Mouse (Mus musculus): Measurements from ENCODE around the gene 1700092M07Rik. TPM values are rescaled to one million over a fixed set of nuclear protein-coding genes. Genes with fewer than 3 reads are reported as not detected.

The 1700092M07Rik gene
- polyA plus RNA-seq, 1 experiment from 2014 or later: 1.9 TPM

DNA sequence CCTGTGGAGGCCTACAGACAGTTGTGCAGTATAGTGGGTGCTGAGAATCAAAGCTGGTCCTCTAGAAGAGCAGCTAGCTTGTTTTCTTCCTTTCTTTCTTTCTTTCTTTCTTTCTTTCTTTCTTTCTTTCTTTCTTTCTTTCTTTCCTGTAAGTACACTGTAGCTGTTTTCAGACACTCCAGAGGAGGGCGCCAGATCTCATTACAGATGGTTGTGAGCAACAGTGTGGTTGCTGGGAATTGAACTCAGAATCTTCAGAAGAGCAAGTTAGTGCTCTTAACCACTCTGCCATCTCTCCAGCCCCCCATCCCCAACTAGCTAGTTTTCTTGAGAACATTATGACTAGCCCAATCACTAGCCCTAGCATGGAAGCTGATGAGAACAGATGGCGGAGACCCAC is 20.2 kb downstream of the 1700092M07Rik start:
- no peak overlapping the region for H3K9ac ChIP-seq
- H3K27me3 ChIP-seq: no peaks in the 10 kb centered on the region
- peaks cover 24% of the 10 kb centered on the region for H3K4me1 ChIP-seq
- no peak overlapping the region for H3K4me3 ChIP-seq
- ATAC-seq: no peak
- peaks cover 42% of the 10 kb centered on the region for H3K36me3 ChIP-seq (ENCODE audit: poor library complexity, severe bottlenecking)
- H3K27ac ChIP-seq: no peak overlapping the region
- no peak overlapping the region for H3K4me2 ChIP-seq
- 84% methylated on average over 2 of the region's 2 CpGs for WGBS
- peaks cover 10% of the 10 kb centered on the region; the same call in 1 of the 2 replicates for H3K9me3 ChIP-seq (replicated peaks)

DNA sequence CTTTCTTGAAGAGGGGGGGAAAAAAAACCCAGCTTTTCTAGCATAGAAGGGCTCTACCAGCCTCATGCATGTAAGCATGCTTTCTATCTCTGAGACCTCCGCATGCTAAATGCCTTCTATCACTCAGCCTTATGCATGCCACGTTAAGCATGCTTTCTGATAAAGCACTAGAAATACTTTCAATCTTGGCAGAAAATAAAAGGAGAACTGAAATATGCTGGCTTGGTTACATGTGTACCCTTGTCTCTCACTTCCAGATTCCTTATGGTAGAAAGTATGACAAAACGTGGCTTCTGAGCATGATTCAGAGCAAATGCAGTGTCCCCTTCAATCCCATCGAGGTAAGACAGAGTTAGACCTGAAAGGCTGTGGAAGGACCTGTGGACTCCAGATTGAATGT is 22.8 kb downstream of the 1700092M07Rik start:
- Histone ChIP-seq H3K27ac (no peak overlapping the region), H3K9me3 (replicated peaks) (peaks cover 11% of the 10 kb centered on the region; the same call in 1 of the 2 replicates), H3K4me2 (no peak overlapping the region), H3K4me1 (peaks cover 8% of the 10 kb centered on the region), H3K36me3 (ENCODE audit: poor library complexity, severe bottlenecking) (peaks cover 66% of the 10 kb centered on the region), H3K4me3 (no peak overlapping the region), H3K27me3 (no peaks in the 10 kb centered on the region), H3K9ac (no peak overlapping the region)
- WGBS: 97% methylated on average over 4 of the region's 4 CpGs
- no peak for ATAC-seq

DNA sequence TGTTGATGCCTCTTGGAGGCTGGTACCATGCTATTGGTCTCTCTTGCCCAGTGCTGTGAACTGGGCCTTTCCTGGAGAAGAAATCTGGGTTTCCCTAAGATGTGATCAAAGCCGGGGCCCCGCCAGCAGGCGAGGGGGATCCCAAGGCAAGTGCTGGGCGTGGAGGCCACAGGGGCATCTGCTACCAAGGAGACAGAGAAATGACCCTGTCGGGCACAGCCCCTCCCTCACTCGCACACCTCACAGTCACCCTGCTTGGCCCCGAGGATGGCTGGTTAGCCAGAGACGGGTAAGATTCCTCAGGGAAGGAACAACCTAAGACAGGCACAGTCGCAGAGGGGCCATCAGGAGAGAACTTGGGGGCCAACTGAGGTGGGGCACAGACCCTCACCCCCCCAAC is 25.0 kb downstream of the 1700092M07Rik start:
- Histone ChIP-seq H3K4me1 (peaks cover 4% of the 10 kb centered on the region), H3K4me3 (no peak overlapping the region), H3K9ac (no peak overlapping the region), H3K27me3 (no peaks in the 10 kb centered on the region), H3K4me2 (no peak overlapping the region), H3K36me3 (ENCODE audit: poor library complexity, severe bottlenecking) (peaks cover 89% of the 10 kb centered on the region), H3K27ac (no peak overlapping the region), H3K9me3 (replicated peaks) (peaks cover 11% of the 10 kb centered on the region; the same call in 1 of the 2 replicates)
- no peak for ATAC-seq
- 97% methylated on average over 9 of the region's 9 CpGs for WGBS

DNA sequence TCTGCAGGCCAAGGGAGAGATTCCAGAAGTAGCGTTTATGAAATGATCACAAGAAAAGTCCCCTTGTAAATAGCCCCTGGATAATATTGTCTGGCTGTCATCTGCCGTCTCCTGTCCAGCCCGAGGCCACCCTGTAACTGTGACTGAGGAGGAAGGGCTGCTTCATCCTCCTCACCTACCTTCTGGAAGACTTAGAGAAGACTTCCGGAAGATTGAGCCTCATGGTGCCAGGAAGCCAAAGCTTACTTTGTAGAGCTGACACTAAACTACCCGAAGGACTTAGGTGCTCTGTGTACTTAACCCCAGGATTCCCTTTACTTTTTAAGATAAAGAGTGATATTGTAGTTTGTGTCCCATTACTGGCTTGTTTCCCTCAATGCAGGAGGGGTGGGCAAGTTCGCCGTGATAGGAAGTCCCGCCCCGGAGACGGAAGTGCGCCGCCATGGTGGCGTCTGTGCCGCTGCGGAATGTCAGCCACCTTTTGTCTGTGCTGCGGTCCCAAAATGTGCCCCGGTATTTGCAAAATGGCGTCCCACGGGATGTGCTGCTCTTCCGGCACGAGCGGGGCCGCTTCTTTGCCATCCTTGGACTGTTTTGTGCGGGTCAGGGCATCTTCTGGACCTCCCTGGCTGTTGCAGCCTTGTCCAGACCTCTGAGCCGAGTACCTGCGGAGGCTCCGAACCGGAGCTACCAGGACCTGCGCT is 30.2 kb downstream of the 1700092M07Rik start, which contains the start of gene Tmem223:
Gene Tmem223 (plus strand): TSS at position 430 of the 704 bp plus-strand sequence.
- Histone ChIP-seq H3K9me3 (replicated peaks) (peaks cover 1% of the 10 kb centered on the region; the same call in 1 of the 2 replicates), H3K27ac (peak within 1 kb of the TSS; percentile 91), H3K27me3 (no peaks in the 10 kb centered on the region), H3K4me2 (peak within 1 kb of the TSS; percentile 75), H3K4me1 (peaks cover 37% of the 10 kb centered on the region), H3K9ac (peak within 1 kb of the TSS; percentile 96), H3K36me3 (ENCODE audit: poor library complexity, severe bottlenecking) (peaks cover 70% of the 10 kb centered on the region), H3K4me3 (peak within 1 kb of the TSS; percentile 86)
- peak; percentile 62 for ATAC-seq
- 20% methylated on average over 29 of the region's 29 CpGs for WGBS

DNA sequence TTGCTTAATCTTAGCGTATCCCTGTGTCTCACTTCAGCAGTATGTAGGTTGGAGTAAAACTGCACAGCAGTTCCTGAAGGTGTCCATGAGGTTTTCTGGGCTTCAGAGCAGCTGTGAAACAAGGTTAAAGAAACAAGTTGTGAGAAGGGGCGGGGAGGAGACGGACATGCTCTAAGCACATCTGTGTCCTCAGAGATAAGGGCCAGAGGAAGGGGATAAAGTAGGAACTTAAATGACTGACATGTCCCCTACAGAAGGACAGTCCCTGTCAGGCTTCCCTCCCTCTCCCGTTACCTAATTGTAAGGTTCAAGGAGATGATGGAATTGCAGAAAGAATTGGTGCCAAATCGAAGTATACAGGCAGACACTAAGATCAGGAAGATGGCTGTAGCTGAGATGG is 32.5 kb downstream of the 1700092M07Rik start:
- no peaks in the 10 kb centered on the region for H3K27me3 ChIP-seq
- H3K4me2 ChIP-seq: peak overlapping the region; percentile 100
- ATAC-seq: no peak
- no peaks in the 10 kb centered on the region for H3K9me3 ChIP-seq (replicated peaks)
- 0 out of 2 replicates have a peak overlapping the region, but pooled peaks have one; percentile 70 for H3K4me3 ChIP-seq
- 87% methylated on average over 5 of the region's 5 CpGs for WGBS
- peaks cover 38% of the 10 kb centered on the region for H3K4me1 ChIP-seq
- peaks cover 52% of the 10 kb centered on the region for H3K36me3 ChIP-seq (ENCODE audit: poor library complexity, severe bottlenecking)
- H3K27ac ChIP-seq: peak overlapping the region; percentile 99; the same call in 1 of the 2 replicates
- H3K9ac ChIP-seq: 0 out of 2 replicates have a peak overlapping the region, but pooled peaks have one; percentile 96

DNA sequence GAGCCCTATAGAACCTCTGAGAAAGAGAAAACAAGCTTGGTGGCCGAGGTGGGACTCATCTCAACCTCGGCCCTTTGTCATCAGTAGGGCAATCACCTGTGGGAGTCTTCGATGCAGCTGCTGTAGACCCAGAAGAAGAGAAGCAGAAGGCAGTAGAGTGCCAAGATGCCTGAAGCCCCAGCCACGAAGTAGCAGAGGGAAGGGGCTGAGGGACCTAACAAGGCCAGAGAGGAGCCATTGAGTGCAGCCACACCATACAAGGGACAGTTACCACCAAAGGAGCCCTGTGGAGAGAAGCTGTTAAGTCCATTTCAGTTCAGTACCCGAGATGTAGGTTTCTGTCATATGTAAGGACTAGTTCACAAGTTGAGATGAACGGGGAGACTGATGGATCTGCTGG is 32.9 kb downstream of the 1700092M07Rik start:
- WGBS: 68% methylated on average over 6 of the region's 6 CpGs
- peak overlapping the region; percentile 70 for H3K4me3 ChIP-seq
- no peak for ATAC-seq
- peaks cover 52% of the 10 kb centered on the region for H3K36me3 ChIP-seq (ENCODE audit: poor library complexity, severe bottlenecking)
- no peaks in the 10 kb centered on the region for H3K9me3 ChIP-seq (replicated peaks)
- H3K9ac ChIP-seq: peak overlapping the region; percentile 96
- peaks cover 38% of the 10 kb centered on the region for H3K4me1 ChIP-seq
- no peaks in the 10 kb centered on the region for H3K27me3 ChIP-seq
- H3K4me2 ChIP-seq: peak overlapping the region; percentile 100
- H3K27ac ChIP-seq: peak overlapping the region; percentile 99; the same call in 1 of the 2 replicates

DNA sequence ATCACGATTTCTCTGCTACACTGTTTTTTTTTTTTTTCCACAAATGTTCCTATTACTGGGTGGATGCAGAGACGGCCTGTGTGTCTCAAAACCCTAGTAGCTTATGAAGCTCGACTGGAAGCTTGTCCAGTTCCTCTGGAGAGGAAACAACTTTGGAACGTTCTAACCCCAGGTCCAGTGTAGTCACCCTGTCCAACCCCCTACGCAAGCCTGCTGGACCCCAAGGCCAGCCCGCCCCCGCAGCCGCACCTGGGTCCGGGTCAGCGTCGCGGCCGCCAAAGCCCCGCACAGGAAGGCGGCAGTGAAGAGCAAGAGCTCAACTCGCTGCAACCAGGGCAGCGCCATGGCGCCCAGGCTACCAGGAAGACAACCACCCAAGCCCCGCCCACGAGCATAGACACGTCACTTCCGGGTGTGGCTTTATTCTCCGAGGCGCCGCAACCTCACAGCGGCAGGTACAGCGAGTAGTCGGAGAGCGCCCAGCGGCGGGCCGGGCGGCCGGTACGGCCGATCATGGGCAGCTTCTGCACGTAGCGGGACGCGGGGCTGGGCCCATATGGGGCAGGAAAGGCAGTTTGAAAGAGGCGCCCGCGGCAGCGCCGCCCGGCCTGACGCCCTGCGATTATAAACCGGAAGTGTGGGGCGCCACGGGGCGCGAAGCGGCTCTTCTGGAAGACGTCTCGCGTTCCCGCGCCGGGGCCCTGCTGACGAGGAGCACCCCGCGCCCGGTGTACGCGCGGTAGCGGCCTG is 33.7 kb downstream of the 1700092M07Rik start, which contains the start of gene Tmem179b:
Gene Tmem179b (minus strand): TSS at position 382 of the 750 bp plus-strand sequence.
- peak; percentile 95 for ATAC-seq
- peaks cover 38% of the 10 kb centered on the region for H3K4me1 ChIP-seq
- H3K27me3 ChIP-seq: no peaks in the 10 kb centered on the region
- H3K9ac ChIP-seq: peak within 1 kb of the TSS; percentile 96
- under 1% methylated on average over 68 of the region's 68 CpGs for WGBS
- H3K27ac ChIP-seq: peak within 1 kb of the TSS; percentile 99
- peaks cover 49% of the 10 kb centered on the region for H3K36me3 ChIP-seq (ENCODE audit: poor library complexity, severe bottlenecking)
- peak within 1 kb of the TSS; percentile 100 for H3K4me2 ChIP-seq
- H3K4me3 ChIP-seq: peak within 1 kb of the TSS; percentile 70
- no peaks in the 10 kb centered on the region for H3K9me3 ChIP-seq (replicated peaks)

DNA sequence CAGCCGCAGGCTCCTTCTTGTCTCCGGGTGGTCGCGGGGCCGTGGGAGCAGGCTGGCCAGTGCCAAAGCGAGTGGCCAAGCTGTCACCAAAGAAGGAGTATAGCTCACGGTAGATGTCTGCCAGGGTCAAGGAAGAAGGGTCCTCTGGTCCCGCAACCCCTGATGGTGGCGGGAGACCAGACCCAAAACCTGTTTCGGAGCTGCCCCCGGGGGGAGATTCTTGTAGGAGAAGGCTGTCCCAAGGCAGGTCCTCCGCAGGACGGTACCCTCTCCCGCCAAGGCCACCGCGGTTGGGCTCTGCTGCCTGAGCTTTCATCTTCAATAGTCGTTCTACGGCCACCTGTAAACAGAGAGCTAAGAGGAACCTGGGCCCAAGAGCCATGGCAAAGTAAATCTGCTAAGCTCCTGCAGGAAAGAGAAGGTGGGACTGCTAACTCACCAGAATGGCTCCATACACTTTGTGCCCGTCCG is 34.5 kb downstream of the 1700092M07Rik start:
- Histone ChIP-seq H3K36me3 (ENCODE audit: poor library complexity, severe bottlenecking) (peaks cover 46% of the 10 kb centered on the region), H3K27ac (peak overlapping the region; percentile 99), H3K4me1 (peaks cover 38% of the 10 kb centered on the region), H3K4me2 (peak overlapping the region; percentile 100), H3K4me3 (peak overlapping the region; percentile 70), H3K9me3 (replicated peaks) (no peaks in the 10 kb centered on the region), H3K9ac (peak overlapping the region; percentile 96), H3K27me3 (no peaks in the 10 kb centered on the region)
- ATAC-seq: no peak
- WGBS: 6% methylated on average over 20 of the region's 20 CpGs

DNA sequence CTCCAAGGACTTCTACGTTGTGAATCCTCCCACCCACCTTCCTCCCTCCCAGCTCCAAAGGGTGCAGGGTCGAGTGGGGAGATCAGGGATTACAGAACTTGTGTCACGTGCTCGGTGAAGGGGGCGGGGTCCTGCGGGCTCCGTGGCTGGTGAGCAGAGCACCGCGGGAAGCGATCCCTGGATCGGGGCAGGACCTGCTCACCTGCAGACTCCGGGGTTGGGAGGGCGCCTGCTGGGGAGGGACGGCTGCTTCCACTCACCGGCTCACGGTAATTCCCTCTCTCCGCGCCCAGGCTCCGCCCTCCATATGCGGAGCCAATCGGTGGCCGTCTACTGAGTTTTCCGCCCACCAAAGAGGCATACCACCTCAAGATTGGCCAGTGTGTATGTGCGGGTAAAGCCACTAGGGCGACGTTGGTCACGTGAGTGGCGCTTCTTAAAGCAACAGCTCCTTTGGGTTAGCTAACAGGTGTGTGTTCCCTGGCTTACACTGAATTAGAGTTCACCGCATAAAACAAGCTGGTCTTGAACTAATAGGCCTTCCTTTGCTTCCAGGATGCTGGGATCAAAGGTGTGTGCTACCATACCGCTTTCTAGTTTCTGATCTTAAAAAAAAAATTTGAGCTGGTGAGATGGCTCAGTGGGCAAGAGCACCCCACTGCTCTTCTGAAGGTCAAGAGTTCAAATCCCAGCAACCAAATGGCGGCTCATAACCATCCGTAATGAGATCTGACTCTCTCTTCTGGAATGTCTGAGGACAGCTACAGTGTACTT is 45.7 kb downstream of the 1700092M07Rik start, which contains the start of gene Taf6l:
Gene Taf6l (minus strand): TSS at position 410 of the 774 bp plus-strand sequence.
- Histone ChIP-seq H3K27ac (peak within 1 kb of the TSS; percentile 68), H3K4me3 (peak within 1 kb of the TSS; percentile 76), H3K27me3 (no peaks in the 10 kb centered on the region), H3K4me2 (peak within 1 kb of the TSS; percentile 78), H3K9me3 (replicated peaks) (no peaks in the 10 kb centered on the region), H3K4me1 (peaks cover 15% of the 10 kb centered on the region), H3K36me3 (ENCODE audit: poor library complexity, severe bottlenecking) (peaks cover 37% of the 10 kb centered on the region), H3K9ac (peak within 1 kb of the TSS; percentile 71)
- peak; percentile 100 for ATAC-seq
- WGBS: 1% methylated on average over 32 of the region's 32 CpGs

DNA sequence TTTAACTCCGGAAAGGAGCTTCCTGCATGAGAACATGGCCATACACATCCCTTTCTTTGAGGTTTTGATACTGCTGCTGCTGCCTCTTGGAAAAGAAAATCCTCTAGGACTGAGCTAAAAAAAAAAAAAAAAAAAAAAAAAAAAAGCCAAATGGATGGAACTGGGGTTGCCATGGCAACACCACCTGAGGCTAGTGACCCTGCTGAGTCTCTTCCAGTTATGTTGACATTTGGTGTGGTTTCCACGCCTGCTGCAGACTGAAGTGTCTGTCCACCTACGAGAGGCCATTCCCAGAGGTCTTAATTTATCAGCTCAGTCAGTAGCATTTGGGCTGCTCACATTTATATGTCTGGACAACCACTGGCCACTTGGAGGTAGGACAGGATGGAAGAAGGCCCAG is 48.0 kb downstream of the 1700092M07Rik start:
- no peaks in the 10 kb centered on the region for H3K9me3 ChIP-seq (replicated peaks)
- H3K4me2 ChIP-seq: no peak overlapping the region
- peaks cover 15% of the 10 kb centered on the region for H3K4me1 ChIP-seq
- WGBS: 23% methylated on average over 3 of the region's 3 CpGs
- ATAC-seq: no peak
- H3K4me3 ChIP-seq: no peak overlapping the region
- no peak overlapping the region for H3K9ac ChIP-seq
- H3K27ac ChIP-seq: peak overlapping the region; percentile 3; the same call in 1 of the 2 replicates
- no peaks in the 10 kb centered on the region for H3K27me3 ChIP-seq
- peaks cover 31% of the 10 kb centered on the region for H3K36me3 ChIP-seq (ENCODE audit: poor library complexity, severe bottlenecking)

DNA sequence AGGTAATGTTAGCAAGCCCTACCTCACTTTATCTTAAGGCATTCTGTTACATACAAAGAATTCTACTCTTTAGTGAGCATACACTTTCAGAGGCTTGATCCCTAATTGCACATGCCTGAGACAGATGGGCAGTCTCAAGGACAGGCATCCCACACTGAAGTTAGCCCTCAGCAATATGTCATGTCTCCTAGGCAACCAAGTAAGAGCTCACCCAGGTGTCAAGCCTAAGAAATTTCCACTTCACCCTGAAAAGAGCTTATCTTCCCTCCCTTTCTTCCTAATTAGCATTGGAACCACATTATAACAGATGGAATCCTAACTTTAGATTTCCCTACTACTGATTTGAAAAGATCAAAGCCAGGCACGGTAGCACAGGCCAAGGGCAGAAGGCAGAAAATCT is 48.7 kb downstream of the 1700092M07Rik start:
- Histone ChIP-seq H3K27me3 (no peaks in the 10 kb centered on the region), H3K4me1 (peaks cover 15% of the 10 kb centered on the region), H3K9me3 (replicated peaks) (no peaks in the 10 kb centered on the region), H3K27ac (peak overlapping the region; percentile 3; the same call in 1 of the 2 replicates), H3K4me3 (no peak overlapping the region), H3K9ac (no peak overlapping the region), H3K4me2 (no peak overlapping the region), H3K36me3 (ENCODE audit: poor library complexity, severe bottlenecking) (peaks cover 31% of the 10 kb centered on the region)
- ATAC-seq: no peak
- 29% methylated on average over 1 of the region's 1 CpGs for WGBS
